Mouse (Mus musculus): ENCODE measurements around the gene Btg2.

The Btg2 gene

GRCm38 (mm10) chr1:134078061-134078795 is 692 bp downstream of the Btg2 start:
- peak; percentile 37 to 56 for DNase-seq (ENCODE audit: low spot score in 2 of 2)

GRCm38 (mm10) chr1:134077389-134078060 is 1.4 kb downstream of the Btg2 start:
- DNase-seq (ENCODE audit: low spot score in 2 of 2), result no peak

GRCm38 (mm10) chr1:134076789-134077188 is 2.1 kb downstream of the Btg2 start:
- no peak for DNase-seq (ENCODE audit: low spot score in 2 of 2)

GRCm38 (mm10) chr1:134075532-134075931 is 3.4 kb downstream of the Btg2 start:
- no peak for DNase-seq (ENCODE audit: low spot score in 2 of 2)

- no peak for DNase-seq (ENCODE audit: low spot score in 2 of 2)
These were observed 4.3 kb downstream of the Btg2 start for GRCm38 (mm10) chr1:134074606-134075005.

GRCm38 (mm10) chr1:134074184-134074583 is 4.7 kb downstream of the Btg2 start:
- DNase-seq (ENCODE audit: low spot score in 2 of 2), result no peak

GRCm38 (mm10) chr1:134073658-134074057 is 5.3 kb downstream of the Btg2 start:
- DNase-seq (ENCODE audit: low spot score in 2 of 2), result no peak

GRCm38 (mm10) chr1:134073061-134073564 is 5.8 kb downstream of the Btg2 start:
- DNase-seq (ENCODE audit: low spot score in 2 of 2), result no peak

- DNase-seq (ENCODE audit: low spot score in 2 of 2), result no peak
These were observed 7.4 kb downstream of the Btg2 start for GRCm38 (mm10) chr1:134071411-134072018.

- no peak for DNase-seq (ENCODE audit: low spot score in 2 of 2)
These were observed 8.7 kb downstream of the Btg2 start for GRCm38 (mm10) chr1:134070099-134070669.

- DNase-seq (ENCODE audit: low spot score in 2 of 2), result peak; percentile 42 to 84
These were observed 11.7 kb downstream of the Btg2 start for GRCm38 (mm10) chr1:134067143-134067619.

GRCm38 (mm10) chr1:134066554-134066953 is 12.4 kb downstream of the Btg2 start:
- DNase-seq (ENCODE audit: low spot score in 2 of 2), result peak in 1 of 2 experiments; percentile 52

GRCm38 (mm10) chr1:134065241-134065809 is 13.6 kb downstream of the Btg2 start:
- peak; percentile 47 to 70 for DNase-seq (ENCODE audit: low spot score in 2 of 2)

GRCm38 (mm10) chr1:134064296-134064831 is 14.6 kb downstream of the Btg2 start:
- no peak for DNase-seq (ENCODE audit: low spot score in 2 of 2)

GRCm38 (mm10) chr1:134063773-134064125 is 15.2 kb downstream of the Btg2 start:
- DNase-seq (ENCODE audit: low spot score in 2 of 2), result peak; percentile 69 to 73

GRCm38 (mm10) chr1:134063086-134063772 is 15.7 kb downstream of the Btg2 start:
- peak; percentile 68 to 91 for DNase-seq (ENCODE audit: low spot score in 2 of 2)

GRCm38 (mm10) chr1:134062411-134063085 is 16.4 kb downstream of the Btg2 start:
- no peak for DNase-seq (ENCODE audit: low spot score in 2 of 2)

- DNase-seq (ENCODE audit: low spot score in 2 of 2), result no peak
These were observed 17.0 kb downstream of the Btg2 start for GRCm38 (mm10) chr1:134061915-134062314.

- DNase-seq (ENCODE audit: low spot score in 2 of 2), result peak; percentile 88 to 93
These were observed 17.9 kb downstream of the Btg2 start for GRCm38 (mm10) chr1:134060849-134061569.
